Comparison of ENCODE assay signal across 9 mouse cellular contexts in genomic region chr2:76254833-76255232, GRCm38 (mm10).
DNase-seq lines count a peak whose midpoint lies in the region; ATAC-seq and TF ChIP-seq lines count a peak whose summit lies in the region.
"Had no signal": no experiment of that assay in that cellular context is flagged by ENCODE, and none has a peak within 500 bp of the region (broad histone marks: within the 10 kb centered on the region; RNA-seq: fewer than 3 reads in every experiment).

No protein-coding gene starts in this region.

- no peak for TF ChIP-seq POLR2A in thymus, adult 2 months (IDR thresholded peaks at IDR 0.05; ENCODE audit: control insufficient read depth, extremely low read depth, insufficient read depth, low read length, poor library complexity)
- no peak for TF ChIP-seq POLR2A in bone marrow, adult 2 months (IDR thresholded peaks at IDR 0.05; ENCODE audit: borderline replicate concordance, control insufficient read depth, low read depth, low read length)

- H3K9ac ChIP-seq in embryonic facial prominence, embryonic 11.5 days (replicated peaks; ENCODE audit: low read length) = no peak overlapping the region
- H3K9ac ChIP-seq: heart, embryonic 13.5 days had no signal

- ATAC-seq in embryonic facial prominence, embryonic 11.5 days (replicated peaks; ENCODE audit: insufficient number of reproducible peaks, low FRiP score, low TSS enrichment, low read depth) = no peak
- no peak for ATAC-seq in erythroid progenitor cell, adult 5-6 weeks (replicated peaks; ENCODE audit: low FRiP score, poor library complexity, severe bottlenecking)

- H3K27me3 ChIP-seq in thymus, adult 2 months (ENCODE audit: control insufficient read depth, insufficient read depth, low read length) = no peaks in the 10 kb centered on the region
- no peaks in the 10 kb centered on the region for H3K27me3 ChIP-seq in embryonic facial prominence, embryonic 11.5 days (ENCODE audit: control insufficient read depth, insufficient read depth, low read length)
- H3K27me3 ChIP-seq: heart, embryonic 13.5 days had no signal

- no peaks in the 10 kb centered on the region for H3K36me3 ChIP-seq in thymus, adult 2 months (ENCODE audit: control insufficient read depth, insufficient read depth, low read length)
- no peaks in the 10 kb centered on the region for H3K36me3 ChIP-seq in embryonic facial prominence, embryonic 11.5 days (replicated peaks; ENCODE audit: control insufficient read depth, insufficient read depth, low read depth, low read length)
- H3K36me3 ChIP-seq: heart, embryonic 13.5 days had no signal

- peak; percentile 54 for DNase-seq in thymus, adult 2 months
- DNase-seq in thymus, adult 18-20 months = no peak
- peak; percentile 69 for DNase-seq in embryonic facial prominence, embryonic 11.5 days (ENCODE audit: low spot score)
- DNase-seq in hindlimb bud, embryonic 11.5 days (ENCODE audit: extremely low spot score, low read depth, low spot score) = peak; percentile 35
- peak; percentile 44 to 50 for DNase-seq in left cerebral cortex, postnatal 36 days (ENCODE audit: low spot score in 2 of 2)
- DNase-seq in retina, adult 2 months (ENCODE audit: low read depth, low spot score) = peak; percentile 13

- no peak overlapping the region for H3K4me3 ChIP-seq in thymus, adult 2 months (ENCODE audit: control insufficient read depth, insufficient read depth, low read length)
- H3K4me3 ChIP-seq in bone marrow, adult 2 months (replicated peaks; ENCODE audit: control insufficient read depth, low read depth, low read length) = no peak overlapping the region
- no peak overlapping the region for H3K4me3 ChIP-seq in embryonic facial prominence, embryonic 11.5 days (ENCODE audit: low read depth, low read length)
- H3K4me3 ChIP-seq: heart, embryonic 13.5 days had no signal

- H3K27ac ChIP-seq in thymus, adult 2 months (ENCODE audit: control insufficient read depth, insufficient read depth, low read length) = no peak overlapping the region
- no peak overlapping the region for H3K27ac ChIP-seq in bone marrow, adult 2 months (ENCODE audit: control insufficient read depth, insufficient read depth, low read depth, low read length, poor library complexity)
- no peak overlapping the region for H3K27ac ChIP-seq in embryonic facial prominence, embryonic 11.5 days (replicated peaks; ENCODE audit: low read depth, low read length)
- H3K27ac ChIP-seq: heart, embryonic 13.5 days had no signal

- WGBS in thymus, adult 2 months = 15% methylated on average over 6 of the region's 6 CpGs
- 5% methylated on average over 6 of the region's 6 CpGs for WGBS in bone marrow, adult 2 months
- WGBS in embryonic facial prominence, embryonic 11.5 days = 44% methylated on average over 6 of the region's 6 CpGs

- intact Hi-C loops in left cerebral cortex, postnatal 36 days (cut with DNase I) = loop anchor here (5.0 kb wide), 1 partner anchor 102 kb away; no protein-coding TSS in a partner anchor

- peaks cover 7% of the 10 kb centered on the region; the same call in 1 of the 2 replicates for H3K4me1 ChIP-seq in thymus, adult 2 months (replicated peaks; ENCODE audit: control insufficient read depth, insufficient read depth, low read length)
- no peaks in the 10 kb centered on the region for H3K4me1 ChIP-seq in bone marrow, adult 2 months (ENCODE audit: control insufficient read depth, insufficient read depth, low read length)
- H3K4me1 ChIP-seq in embryonic facial prominence, embryonic 11.5 days (ENCODE audit: control insufficient read depth, insufficient read depth, low read length) = no peaks in the 10 kb centered on the region
- H3K4me1 ChIP-seq: heart, embryonic 13.5 days had no signal

- no peaks in the 10 kb centered on the region for H3K9me3 ChIP-seq in embryonic facial prominence, embryonic 11.5 days (replicated peaks; ENCODE audit: control insufficient read depth, low read length)
- H3K9me3 ChIP-seq: heart, embryonic 13.5 days had no signal

- TF ChIP-seq CTCF in thymus, adult 2 months (IDR thresholded peaks at IDR 0.05; ENCODE audit: borderline replicate concordance, control insufficient read depth, extremely low read depth, insufficient read depth, low read length, poor library complexity) = no peak; the same call in 1 of the 2 replicates
- peak; percentile 54 for TF ChIP-seq CTCF in bone marrow, adult 2 months (IDR thresholded peaks at IDR 0.05; ENCODE audit: control insufficient read depth, insufficient read depth, low read length)

- H3K4me2 ChIP-seq in embryonic facial prominence, embryonic 11.5 days (ENCODE audit: low read depth, low read length) = no peak overlapping the region
- H3K4me2 ChIP-seq: heart, embryonic 13.5 days had no signal

Comparison
In these comparisons a context has a peak if more than half of its experiments do, and no peak if none do; other contexts are left out.
1. DNase-seq: peak in thymus, adult 2 months (single experiment), embryonic facial prominence, embryonic 11.5 days (single experiment), hindlimb bud, embryonic 11.5 days (single experiment), left cerebral cortex, postnatal 36 days (2 of 2) and retina, adult 2 months (single experiment); none in thymus, adult 18-20 months (0 of 2).